Mouse (Mus musculus) heart, adult 11 months (tissue): ENCODE data around the gene Adgrf3.
"Not testable (repeated sequence)": the region's sequence is repeated elsewhere in the genome, so short reads cannot be mapped to it uniquely, and the experiment has no call there.

Source experiments
- DNase-seq: peaks from one replicate; pipeline ENCODE4 v3.0.0; 2022

The Adgrf3 gene

GRCm38 (mm10) chr5:30205493-30205892 lies at the start of gene Adgrf3:
TSS of gene Adgrf3 (minus strand) at chr5:30205722.
- DNase-seq: peak; percentile 80

- DNase-seq: peak; percentile 70
Observed at GRCm38 (mm10) chr5:30247666-30248065, 42.1 kb upstream of the Adgrf3 start.

GRCm38 (mm10) chr5:30245861-30246416 lies 40.4 kb upstream of the Adgrf3 start:
- DNase-seq: peak; percentile 83

- DNase-seq: peak; percentile 60
Observed at GRCm38 (mm10) chr5:30243741-30244140, 38.2 kb upstream of the Adgrf3 start.

- peak; percentile 74 for DNase-seq
Observed at GRCm38 (mm10) chr5:30242410-30242809, 36.9 kb upstream of the Adgrf3 start.

- DNase-seq: peak; percentile 53
Observed at GRCm38 (mm10) chr5:30240552-30240951, 35.0 kb upstream of the Adgrf3 start.

GRCm38 (mm10) chr5:30238533-30238932 lies 33.0 kb upstream of the Adgrf3 start:
- DNase-seq: peak; percentile 36

GRCm38 (mm10) chr5:30235641-30236126 lies 30.2 kb upstream of the Adgrf3 start:
- peak; percentile 36 for DNase-seq

- peak; percentile 36 for DNase-seq
Observed at GRCm38 (mm10) chr5:30233979-30234378, 28.5 kb upstream of the Adgrf3 start.

GRCm38 (mm10) chr5:30233042-30233441 lies 27.5 kb upstream of the Adgrf3 start:
- DNase-seq: no peak

- DNase-seq: peak; percentile 100
Observed at GRCm38 (mm10) chr5:30232271-30232971, 26.9 kb upstream of the Adgrf3 start, which contains the start of gene Selenoi. TSS of gene Selenoi (plus strand) at chr5:30232581.

GRCm38 (mm10) chr5:30231891-30232270 lies 26.4 kb upstream of the Adgrf3 start:
- no peak for DNase-seq

GRCm38 (mm10) chr5:30230901-30231300 lies 25.4 kb upstream of the Adgrf3 start:
- peak; percentile 68 for DNase-seq

- DNase-seq: no peak
Observed at GRCm38 (mm10) chr5:30222681-30223080, 17.2 kb upstream of the Adgrf3 start.

- no peak for DNase-seq
Observed at GRCm38 (mm10) chr5:30220666-30221065, 15.1 kb upstream of the Adgrf3 start.

- DNase-seq: no peak
Observed at GRCm38 (mm10) chr5:30219715-30220114, 14.2 kb upstream of the Adgrf3 start.

GRCm38 (mm10) chr5:30215970-30216369 lies 10.4 kb upstream of the Adgrf3 start:
- no peak for DNase-seq

GRCm38 (mm10) chr5:30214889-30215288 lies 9.4 kb upstream of the Adgrf3 start:
- DNase-seq: no peak

- not testable (repeated sequence) for DNase-seq
Observed at GRCm38 (mm10) chr5:30210758-30211157, 5.2 kb upstream of the Adgrf3 start.

- DNase-seq: no peak
Observed at GRCm38 (mm10) chr5:30207276-30207675, 1.8 kb upstream of the Adgrf3 start.

- peak; percentile 10 for DNase-seq
Observed at GRCm38 (mm10) chr5:30205034-30205433, 488 bp downstream of the Adgrf3 start.

GRCm38 (mm10) chr5:30204441-30204840 lies 1.1 kb downstream of the Adgrf3 start:
- peak; percentile 76 for DNase-seq

GRCm38 (mm10) chr5:30203216-30203885 lies 2.2 kb downstream of the Adgrf3 start:
- DNase-seq: peak; percentile 84

GRCm38 (mm10) chr5:30202221-30202620 lies 3.3 kb downstream of the Adgrf3 start:
- DNase-seq: peak; percentile 83
